Mouse (Mus musculus): Measurements from ENCODE around the gene Hist1h3c.

DNA sequence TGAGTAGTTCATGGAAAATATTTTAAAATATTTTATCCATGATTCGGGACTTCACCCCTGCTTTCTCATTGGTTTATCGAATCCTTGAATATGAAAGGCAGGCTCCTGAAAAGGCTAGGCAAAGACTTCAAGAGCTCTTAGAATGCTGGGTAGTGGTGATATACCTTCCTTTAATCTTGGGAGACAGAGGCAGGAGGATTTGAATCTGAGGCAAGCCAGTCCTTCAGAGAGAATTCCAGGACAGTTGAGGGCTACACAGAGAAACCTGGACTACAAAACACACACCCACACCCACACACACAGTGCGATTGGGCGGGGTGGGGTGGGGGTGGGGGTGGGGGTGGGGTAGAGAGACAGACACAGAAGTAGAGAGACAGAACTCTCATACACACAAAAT lies 2.5 kb upstream of the Hist1h3c start:
- no peak for TF ChIP-seq GATA1 (IDR thresholded peaks at IDR 0.05; ENCODE audit: low read length)
- no peak for TF ChIP-seq TAL1 (IDR thresholded peaks at IDR 0.05; ENCODE audit: low read length)

Measured in erythroblast, embryonic 14.5 days (primary cell).